Mouse (Mus musculus): ENCODE data around the gene Srd5a1.
"Not testable (repeated sequence)": the region's sequence is repeated elsewhere in the genome, so short reads cannot be mapped to it uniquely, and the experiment has no call there.

The Srd5a1 gene

GRCm38 (mm10) chr13:69572594-69572993 lies 38.6 kb downstream of the Srd5a1 start:
- DNase-seq (ENCODE audit: low spot score), result no peak

- no peak for DNase-seq (ENCODE audit: low spot score)
Measured at GRCm38 (mm10) chr13:69569201-69569600, 42.0 kb downstream of the Srd5a1 start.

- not testable (repeated sequence) for DNase-seq (ENCODE audit: low spot score)
Measured at GRCm38 (mm10) chr13:69565401-69565800, 45.8 kb downstream of the Srd5a1 start.

- DNase-seq (ENCODE audit: low spot score), result no peak
Measured at GRCm38 (mm10) chr13:69564573-69564972, 46.7 kb downstream of the Srd5a1 start.

GRCm38 (mm10) chr13:69563905-69564304 lies 47.3 kb downstream of the Srd5a1 start:
- DNase-seq (ENCODE audit: low spot score), result no peak

GRCm38 (mm10) chr13:69562654-69563574 lies 48.3 kb downstream of the Srd5a1 start:
- DNase-seq (ENCODE audit: low spot score), result no peak

- no peak for DNase-seq (ENCODE audit: low spot score)
Measured at GRCm38 (mm10) chr13:69562004-69562403, 49.2 kb downstream of the Srd5a1 start.

- peak; percentile 32 for DNase-seq (ENCODE audit: low spot score)
Measured at GRCm38 (mm10) chr13:69559291-69559961, 51.8 kb downstream of the Srd5a1 start.

- DNase-seq (ENCODE audit: low spot score), result no peak
Measured at GRCm38 (mm10) chr13:69558098-69558660, 53.1 kb downstream of the Srd5a1 start.

- DNase-seq (ENCODE audit: low spot score), result no peak
Measured at GRCm38 (mm10) chr13:69556728-69557127, 54.5 kb downstream of the Srd5a1 start.

GRCm38 (mm10) chr13:69555957-69556482 lies 55.2 kb downstream of the Srd5a1 start:
- DNase-seq (ENCODE audit: low spot score), result no peak

GRCm38 (mm10) chr13:69555045-69555444 lies 56.2 kb downstream of the Srd5a1 start:
- no peak for DNase-seq (ENCODE audit: low spot score)

- no peak for DNase-seq (ENCODE audit: low spot score)
Measured at GRCm38 (mm10) chr13:69554255-69554654, 57.0 kb downstream of the Srd5a1 start.

GRCm38 (mm10) chr13:69553024-69553423 lies 58.2 kb downstream of the Srd5a1 start:
- DNase-seq (ENCODE audit: low spot score), result peak; percentile 58

GRCm38 (mm10) chr13:69550831-69551230 lies 60.4 kb downstream of the Srd5a1 start:
- no peak for DNase-seq (ENCODE audit: low spot score)

GRCm38 (mm10) chr13:69549980-69550379 lies 61.3 kb downstream of the Srd5a1 start:
- DNase-seq (ENCODE audit: low spot score), result no peak

- DNase-seq (ENCODE audit: low spot score), result no peak
Measured at GRCm38 (mm10) chr13:69547488-69548180, 63.6 kb downstream of the Srd5a1 start.

GRCm38 (mm10) chr13:69545019-69545418 lies 66.2 kb downstream of the Srd5a1 start:
- DNase-seq (ENCODE audit: low spot score), result peak; percentile 84

GRCm38 (mm10) chr13:69543595-69543994 lies 67.6 kb downstream of the Srd5a1 start:
- DNase-seq (ENCODE audit: low spot score), result no peak

- DNase-seq (ENCODE audit: low spot score), result no peak
Measured at GRCm38 (mm10) chr13:69542571-69543352, 68.5 kb downstream of the Srd5a1 start.

- DNase-seq (ENCODE audit: low spot score), result no peak
Measured at GRCm38 (mm10) chr13:69541776-69542175, 69.5 kb downstream of the Srd5a1 start.
